In the genomic region with DNA sequence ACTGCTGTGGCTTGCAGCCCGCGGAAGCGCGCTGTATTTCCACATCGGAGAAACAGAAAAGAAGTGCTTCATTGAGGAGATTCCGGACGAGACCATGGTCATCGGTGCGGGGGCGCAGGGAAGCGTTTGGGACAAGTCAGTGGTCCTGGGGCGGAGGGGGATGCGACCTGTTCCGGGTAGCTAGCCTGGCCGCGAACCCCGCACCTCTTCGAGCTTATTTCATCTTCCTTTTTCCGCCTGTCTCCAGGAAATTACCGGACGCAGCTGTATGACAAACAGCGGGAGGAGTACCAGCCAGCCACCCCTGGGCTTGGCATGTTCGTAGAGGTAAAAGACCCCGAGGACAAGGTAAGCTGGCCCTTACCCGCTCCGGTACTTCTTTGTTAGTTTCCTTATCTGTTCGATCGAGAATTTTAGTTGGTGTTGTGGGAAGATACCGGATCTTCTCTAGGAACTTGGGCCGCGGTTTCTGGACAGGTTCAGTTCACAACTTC, we compare ENCODE assay signal across 8 mouse cellular contexts. TPM values are rescaled to one million over a fixed set of nuclear protein-coding genes. Genes with fewer than 3 reads are reported as not detected.
A peak's percentile ranks its signal among the peaks of the same experiment; 100 is the strongest.
DNase-seq lines count a peak whose midpoint lies in the region; ATAC-seq and TF ChIP-seq lines count a peak whose summit lies in the region.

No protein-coding gene starts in this region.

- no peaks in the 10 kb centered on the region for H3K4me1 ChIP-seq in lung, embryonic 14.5 days (ENCODE audit: insufficient read depth)
- H3K4me1 ChIP-seq in embryonic facial prominence, embryonic 13.5 days, result peaks cover 10% of the 10 kb centered on the region; the same call in 1 of the 2 replicates
- H3K4me1 ChIP-seq in intestine, postnatal 0 days (replicated peaks; ENCODE audit: control insufficient read depth, insufficient read depth, low read length), result no peaks in the 10 kb centered on the region

- under 1% methylated on average over 31 of the region's 31 CpGs for WGBS in lung, embryonic 14.5 days
- 0% methylated on average over 31 of the region's 31 CpGs for WGBS in embryonic facial prominence, embryonic 13.5 days
- under 1% methylated on average over 31 of the region's 31 CpGs for WGBS in intestine, postnatal 0 days

- peak overlapping the region; percentile 89 for H3K4me3 ChIP-seq in lung, embryonic 14.5 days (ENCODE audit: low read depth, low read length)
- peak overlapping the region; percentile 86 for H3K4me3 ChIP-seq in embryonic facial prominence, embryonic 13.5 days
- peak overlapping the region; percentile 92 for H3K4me3 ChIP-seq in intestine, postnatal 0 days (ENCODE audit: low read depth, low read length)

- no peaks in the 10 kb centered on the region for H3K9me3 ChIP-seq in lung, embryonic 14.5 days (ENCODE audit: low read depth, low read length)
- no peaks in the 10 kb centered on the region for H3K9me3 ChIP-seq in embryonic facial prominence, embryonic 13.5 days
- no peaks in the 10 kb centered on the region for H3K9me3 ChIP-seq in intestine, postnatal 0 days (ENCODE audit: control insufficient read depth)

- peak; percentile 56 for ATAC-seq in lung, embryonic 14.5 days (ENCODE audit: insufficient read depth)
- peak; percentile 60 for ATAC-seq in embryonic facial prominence, embryonic 13.5 days (ENCODE audit: insufficient number of reproducible peaks, insufficient read depth, low FRiP score, low TSS enrichment, low read depth)
- peak; percentile 42 for ATAC-seq in intestine, postnatal 0 days
- peak; percentile 3; the same call in 1 of the 2 replicates for ATAC-seq in neutrophil, adult 5-6 weeks (ENCODE audit: extremely low read depth, insufficient number of reproducible peaks, low FRiP score, poor library complexity, severe bottlenecking)

- peak overlapping the region; percentile 90 for H3K9ac ChIP-seq in lung, embryonic 14.5 days
- peak overlapping the region; percentile 91 for H3K9ac ChIP-seq in embryonic facial prominence, embryonic 13.5 days
- peak overlapping the region; percentile 75 for H3K9ac ChIP-seq in intestine, postnatal 0 days (ENCODE audit: low read depth, low read length)

- no peaks in the 10 kb centered on the region for H3K27me3 ChIP-seq in lung, embryonic 14.5 days (ENCODE audit: insufficient read depth, low read length)
- H3K27me3 ChIP-seq in embryonic facial prominence, embryonic 13.5 days, result peaks cover 5% of the 10 kb centered on the region
- no peaks in the 10 kb centered on the region for H3K27me3 ChIP-seq in intestine, postnatal 0 days (replicated peaks; ENCODE audit: control insufficient read depth, insufficient read depth, low read length)

- H3K27ac ChIP-seq in lung, embryonic 14.5 days (ENCODE audit: low read depth), result peak overlapping the region; percentile 48; the same call in 1 of the 2 replicates
- H3K27ac ChIP-seq in embryonic facial prominence, embryonic 13.5 days, result peak overlapping the region; percentile 39
- peak overlapping the region; percentile 30; the same call in 1 of the 2 replicates for H3K27ac ChIP-seq in intestine, postnatal 0 days (ENCODE audit: low read depth, low read length)

- no peak for DNase-seq in lung, embryonic 14.5 days
- DNase-seq in lung, postnatal 4 days, result no peak
- no peak for DNase-seq in gastrocnemius, adult 8-10 months (ENCODE audit: low spot score in 2 of 2)
- no peak for DNase-seq in spleen, postnatal 14 days (ENCODE audit: low spot score in 2 of 2)
- DNase-seq in left cerebral cortex, adult 9 months (ENCODE audit: low spot score in 2 of 2), result no peak

- H3K4me2 ChIP-seq in lung, embryonic 14.5 days, result peak overlapping the region; percentile 85
- H3K4me2 ChIP-seq in embryonic facial prominence, embryonic 13.5 days, result peak overlapping the region; percentile 74
- H3K4me2 ChIP-seq in intestine, postnatal 0 days (replicated peaks; ENCODE audit: low read depth), result peak overlapping the region; percentile 69

- no peak for TF ChIP-seq CTCF in lung, embryonic 14.5 days (IDR thresholded peaks at IDR 0.05; ENCODE audit: low read depth)
- no peak for TF ChIP-seq CTCF in intestine, postnatal 0 days (IDR thresholded peaks at IDR 0.05; ENCODE audit: low read depth)

- peaks cover 38% of the 10 kb centered on the region for H3K36me3 ChIP-seq in lung, embryonic 14.5 days (ENCODE audit: insufficient read depth)
- H3K36me3 ChIP-seq in embryonic facial prominence, embryonic 13.5 days, result peaks cover 41% of the 10 kb centered on the region
- peaks cover 33% of the 10 kb centered on the region for H3K36me3 ChIP-seq in intestine, postnatal 0 days (ENCODE audit: control insufficient read depth, insufficient read depth)

RNA-seq across cellular contexts. Expression of a gene that starts 6.4 kb away (rescaled TPM):
- 16.3 and 22.1 TPM in 2 replicates for polyA plus RNA-seq in lung, embryonic 14.5 days (2014; fragmentation: Nextera tagmentation; extraction: Ambion mirVana)
- 34.3 and 35.1 TPM in 2 replicates for polyA plus RNA-seq in embryonic facial prominence, embryonic 13.5 days (2015; fragmentation: Nextera tagmentation; extraction: Ambion mirVana)
- 13.9 and 14.3 TPM in 2 replicates for polyA plus RNA-seq in intestine, postnatal 0 days (2015; fragmentation: Nextera tagmentation; extraction: Ambion mirVana)
- total RNA-seq in neutrophil, adult 5-6 weeks (2017), result 14.7 and 19.1 TPM in 2 replicates
- total RNA-seq in gastrocnemius, adult 8-10 months (2022), result 1 to 10 TPM; 4.8 to 5.8 (median 5.1) TPM

RNA-seq across cellular contexts. Expression of a gene that starts 19.8 kb away (rescaled TPM):
- 69.7 and 76.5 TPM in 2 replicates for polyA plus RNA-seq in lung, embryonic 14.5 days (2014; fragmentation: Nextera tagmentation; extraction: Ambion mirVana)
- polyA plus RNA-seq in embryonic facial prominence, embryonic 13.5 days (2015; fragmentation: Nextera tagmentation; extraction: Ambion mirVana), result 158 and 177 TPM in 2 replicates
- polyA plus RNA-seq in intestine, postnatal 0 days (2015; fragmentation: Nextera tagmentation; extraction: Ambion mirVana), result 57.3 and 63.3 TPM in 2 replicates
- total RNA-seq in neutrophil, adult 5-6 weeks (2017), result 68.9 and 74.4 TPM in 2 replicates
- 10 to 100 TPM; 54.1 to 64.0 (median 60.1) TPM for total RNA-seq in gastrocnemius, adult 8-10 months (2022)

RNA-seq across cellular contexts. Expression of a gene that starts 22.4 kb away (rescaled TPM):
- polyA plus RNA-seq in lung, embryonic 14.5 days (2014; fragmentation: Nextera tagmentation; extraction: Ambion mirVana), result 33.4 and 38.4 TPM in 2 replicates
- polyA plus RNA-seq in embryonic facial prominence, embryonic 13.5 days (2015; fragmentation: Nextera tagmentation; extraction: Ambion mirVana), result 47.4 and 49.9 TPM in 2 replicates
- 10.3 and 12.3 TPM in 2 replicates for polyA plus RNA-seq in intestine, postnatal 0 days (2015; fragmentation: Nextera tagmentation; extraction: Ambion mirVana)
- 108 and 118 TPM in 2 replicates for total RNA-seq in neutrophil, adult 5-6 weeks (2017)
- 10 to 100 TPM in 3 of 4 experiments, 1 to 10 TPM in 1; 7.8 to 14.0 (median 10.1) TPM for total RNA-seq in gastrocnemius, adult 8-10 months (2022)

RNA-seq across cellular contexts. Expression of a gene that starts 29.5 kb away (rescaled TPM):
- 54.9 and 55.8 TPM in 2 replicates for polyA plus RNA-seq in lung, embryonic 14.5 days (2014; fragmentation: Nextera tagmentation; extraction: Ambion mirVana)
- 76.3 and 76.5 TPM in 2 replicates for polyA plus RNA-seq in embryonic facial prominence, embryonic 13.5 days (2015; fragmentation: Nextera tagmentation; extraction: Ambion mirVana)
- 24.8 and 26.9 TPM in 2 replicates for polyA plus RNA-seq in intestine, postnatal 0 days (2015; fragmentation: Nextera tagmentation; extraction: Ambion mirVana)
- 29.3 and 53.3 TPM in 2 replicates for total RNA-seq in neutrophil, adult 5-6 weeks (2017)
- total RNA-seq in gastrocnemius, adult 8-10 months (2022), result 10 to 100 TPM in 1 of 4 experiments, 1 to 10 TPM in 3; 7.8 to 11.9 (median 8.7) TPM

RNA-seq across cellular contexts. Expression of a gene that starts 41.5 kb away (rescaled TPM):
- polyA plus RNA-seq in lung, embryonic 14.5 days (2014; fragmentation: Nextera tagmentation; extraction: Ambion mirVana), result 38.5 and 43.7 TPM in 2 replicates
- 43.2 and 44.3 TPM in 2 replicates for polyA plus RNA-seq in embryonic facial prominence, embryonic 13.5 days (2015; fragmentation: Nextera tagmentation; extraction: Ambion mirVana)
- polyA plus RNA-seq in intestine, postnatal 0 days (2015; fragmentation: Nextera tagmentation; extraction: Ambion mirVana), result 15.6 and 16.6 TPM in 2 replicates
- total RNA-seq in neutrophil, adult 5-6 weeks (2017), result 206 and 230 TPM in 2 replicates
- 10 to 100 TPM; 20.3 to 27.5 (median 23.8) TPM for total RNA-seq in gastrocnemius, adult 8-10 months (2022)

Comparison
In these comparisons a context has a peak if more than half of its experiments do, and no peak if none do; other contexts are left out.
1. ATAC-seq: peak in every context shown above with its lines; median percentile 60 in embryonic facial prominence, embryonic 13.5 days; 56 in lung, embryonic 14.5 days; 42 in intestine, postnatal 0 days; 3 in neutrophil, adult 5-6 weeks.